Mouse (Mus musculus): Measurements from ENCODE around the gene Nsrp1.

GRCm38 (mm10) chr11:77089162-77089561, 10.9 kb upstream of the Nsrp1 start:
- TF ChIP-seq CTCF (IDR thresholded peaks at IDR 0.05; ENCODE audit: low read depth) (no peak), EP300 (optimal IDR thresholded peaks at IDR 0.05) (no peak)
